Mouse (Mus musculus) urinary bladder, adult 18-20 months (tissue): ENCODE data around the gene Suz12.
"Not testable (repeated sequence)": the region's sequence is repeated elsewhere in the genome, so short reads cannot be mapped to it uniquely, and the experiment has no call there.

Experiments
- DNase-seq, 2 experiments: peaks; one replicate each; pipeline ENCODE4 v3.0.0; 2022; ENCODE audit warnings: low spot score in 2 of 2, mixed read lengths in 2 of 2

The Suz12 gene

DNA sequence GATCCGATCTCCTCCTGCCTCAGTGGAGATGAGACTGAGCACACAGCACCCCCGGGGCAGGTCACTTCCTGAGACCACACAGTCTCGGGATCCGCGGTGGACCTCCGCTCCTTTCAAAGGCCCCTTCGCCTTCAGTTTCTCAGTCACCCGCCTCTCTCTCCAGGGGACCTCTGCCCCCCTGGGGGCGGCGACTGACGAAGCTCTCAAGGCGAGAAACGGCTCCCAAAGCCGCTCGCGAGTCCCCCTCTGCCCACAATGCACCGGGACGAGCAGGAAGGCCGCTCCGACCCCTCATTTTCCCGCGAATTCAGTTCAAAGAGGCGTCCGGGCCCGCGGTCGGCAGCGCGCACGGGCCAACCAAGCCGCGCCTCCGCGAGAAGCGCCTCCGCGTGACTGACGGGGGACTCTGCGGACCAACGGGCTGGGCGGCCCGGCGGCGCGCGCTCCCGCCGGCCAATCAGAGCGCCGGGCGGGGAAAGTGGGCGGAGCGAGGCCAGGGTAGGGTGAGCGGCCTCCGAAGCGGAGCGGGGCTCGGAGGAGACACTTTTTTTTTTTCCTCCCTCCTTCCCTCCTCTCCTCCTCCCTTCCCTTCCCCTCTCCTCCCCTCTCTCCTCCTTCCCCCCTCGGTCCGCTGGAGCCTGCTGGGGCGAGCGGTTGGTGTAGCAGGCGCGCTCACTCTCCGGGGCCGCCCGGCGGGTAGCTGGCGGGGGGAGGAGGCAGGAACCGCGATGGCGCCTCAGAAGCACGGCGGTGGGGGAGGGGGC, at the start of gene Suz12:
Gene Suz12 (plus strand): TSS at position 515 of the 764 bp plus-strand sequence.
- DNase-seq = peak; percentile 74 to 90

DNA sequence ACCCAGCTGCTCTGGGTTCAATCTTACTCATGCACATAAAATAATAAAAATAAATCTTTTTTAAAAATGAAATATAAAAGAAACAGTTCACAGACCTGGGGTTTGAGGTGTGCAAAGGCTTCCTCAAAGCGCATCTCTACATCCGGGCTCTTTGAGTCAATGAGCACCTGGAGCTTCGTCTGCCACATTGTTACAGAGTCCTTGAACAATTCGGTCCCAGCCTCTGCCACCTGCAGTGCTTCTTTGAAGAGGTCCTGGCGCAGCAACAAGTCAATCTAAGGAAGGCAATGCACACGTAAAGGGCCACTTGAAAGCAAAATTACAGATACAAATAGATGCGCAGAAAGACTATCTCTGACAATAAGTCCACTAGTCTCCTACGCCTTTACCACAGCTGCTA, 49.8 kb upstream of the Suz12 start:
- DNase-seq = no peak

DNA sequence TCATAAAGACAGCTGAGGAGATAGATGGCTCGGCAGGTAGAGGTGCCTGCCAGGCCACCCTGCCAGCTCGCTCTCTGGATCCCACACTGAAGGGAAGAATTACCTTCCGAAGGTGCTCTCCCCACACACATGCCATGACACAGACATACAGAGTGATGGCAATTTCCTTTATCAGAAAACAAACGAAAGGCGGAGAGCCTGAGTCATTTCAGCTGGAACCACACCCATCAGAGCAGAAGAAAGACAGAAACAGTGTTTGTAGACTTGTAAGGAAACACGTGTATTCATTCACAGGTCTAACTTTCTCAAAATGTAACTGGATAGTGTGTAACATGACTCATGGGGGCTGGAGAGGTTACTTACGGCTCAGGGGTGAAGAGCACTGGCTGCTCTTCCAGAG, 49.3 kb upstream of the Suz12 start:
- DNase-seq = no peak

DNA sequence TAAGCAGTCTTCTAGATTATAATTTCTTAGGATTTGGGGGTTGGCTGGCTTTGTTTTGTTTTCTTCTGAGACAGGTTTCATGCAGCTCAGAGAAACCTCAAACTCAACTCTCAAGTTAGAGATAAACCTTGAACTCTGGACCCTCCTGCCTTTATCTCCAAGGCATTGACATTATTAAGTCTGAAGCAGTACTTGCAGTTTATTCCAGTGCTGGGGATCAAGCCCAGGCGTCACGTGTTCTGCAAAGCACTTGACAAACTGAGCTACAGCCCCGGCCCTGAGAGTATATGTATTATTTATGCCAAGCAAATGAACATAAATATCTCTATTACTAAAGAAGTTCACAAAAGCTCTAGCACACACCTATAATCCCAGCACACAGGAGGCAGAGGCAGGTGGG, 45.6 kb upstream of the Suz12 start:
- no peak for DNase-seq

DNA sequence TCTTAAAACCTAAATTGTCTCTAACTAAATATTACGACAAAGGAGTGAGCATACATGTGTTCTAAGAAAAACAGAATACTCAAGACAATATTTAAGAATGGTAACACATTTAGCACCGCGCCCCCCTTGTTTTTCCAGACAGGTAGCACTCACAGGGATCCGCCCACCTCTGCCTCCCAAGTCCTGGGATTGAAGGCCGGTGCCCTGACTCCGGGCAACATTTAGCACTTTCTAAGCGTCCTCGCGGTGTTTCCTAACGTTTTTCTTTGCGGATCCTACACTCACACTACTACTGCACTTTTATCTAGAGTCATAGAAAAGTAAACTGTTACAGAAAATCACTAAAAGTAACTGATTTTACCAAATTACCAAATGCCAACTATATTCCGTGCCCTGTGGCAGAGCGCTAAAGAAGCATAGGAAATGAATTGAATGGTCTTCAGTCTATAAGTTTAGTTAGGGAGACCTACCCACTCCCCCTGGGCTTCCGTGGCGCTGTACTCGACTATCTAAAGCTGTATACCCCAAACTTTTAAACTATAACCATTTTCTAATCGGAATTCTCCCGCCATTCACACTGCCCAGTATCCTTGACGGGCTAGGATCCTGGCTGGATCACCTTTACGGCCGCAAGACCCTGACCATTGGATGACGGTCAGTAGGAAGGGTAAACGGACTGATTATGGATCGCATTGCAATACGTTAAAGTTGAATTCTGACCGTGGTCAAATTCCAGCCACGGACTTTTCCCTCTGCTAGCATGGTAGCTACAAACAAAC, 31.4 kb upstream of the Suz12 start:
- no peak for DNase-seq

DNA sequence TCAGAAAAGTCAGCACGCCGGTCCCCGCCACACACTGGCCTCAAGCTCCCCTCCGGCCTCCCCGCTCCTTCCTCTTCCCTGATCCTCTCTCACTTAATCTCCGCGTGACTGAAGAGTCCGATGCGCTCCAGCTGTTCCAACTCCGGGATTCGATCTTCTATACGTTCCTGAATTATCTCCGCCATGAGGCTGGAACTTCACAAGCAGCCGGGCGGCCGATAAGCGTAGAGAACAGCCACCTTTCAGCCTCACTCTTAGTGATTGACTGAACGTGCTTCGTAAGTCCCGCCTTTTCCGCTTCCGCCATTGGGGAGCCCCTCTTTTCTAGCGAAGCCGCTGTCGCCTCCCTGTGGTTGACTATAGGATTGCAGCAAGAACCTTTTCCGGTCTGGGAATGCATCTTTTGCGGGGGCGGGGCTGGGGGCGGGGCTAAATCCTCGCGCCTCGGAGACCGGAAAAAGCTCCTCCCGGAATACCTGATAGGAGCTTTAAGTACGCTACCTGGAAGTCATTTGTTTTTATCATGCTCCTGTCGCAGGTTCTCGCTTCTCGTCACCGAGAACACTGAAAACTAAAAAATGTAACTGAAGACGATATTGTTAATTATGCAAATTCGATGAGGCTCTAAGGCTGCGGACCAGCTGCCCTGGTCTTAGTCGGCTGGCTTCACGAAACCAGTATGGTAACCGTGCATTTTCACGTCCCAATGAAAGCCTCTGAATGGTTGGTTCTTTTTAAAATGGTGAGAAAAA, 30.6 kb upstream of the Suz12 start, which contains the start of gene Utp6:
Gene Utp6 (minus strand): TSS at position 266 of the 752 bp plus-strand sequence.
- peak; percentile 96 to 97 for DNase-seq

DNA sequence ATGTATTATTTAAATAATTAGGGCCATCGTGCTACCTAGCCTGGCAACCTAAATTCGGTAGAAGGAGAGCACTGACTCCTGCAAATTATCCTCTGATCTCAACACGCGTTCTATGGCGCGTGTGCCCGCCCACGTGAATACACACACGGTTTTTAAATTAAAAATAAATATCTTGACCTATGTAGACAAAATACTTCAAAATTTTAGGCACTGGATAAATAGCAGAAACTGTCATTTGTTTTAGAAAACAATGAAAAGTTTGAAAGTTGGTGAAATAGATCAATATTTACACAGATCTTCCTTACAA, 30.1 kb upstream of the Suz12 start:
- DNase-seq = no peak

DNA sequence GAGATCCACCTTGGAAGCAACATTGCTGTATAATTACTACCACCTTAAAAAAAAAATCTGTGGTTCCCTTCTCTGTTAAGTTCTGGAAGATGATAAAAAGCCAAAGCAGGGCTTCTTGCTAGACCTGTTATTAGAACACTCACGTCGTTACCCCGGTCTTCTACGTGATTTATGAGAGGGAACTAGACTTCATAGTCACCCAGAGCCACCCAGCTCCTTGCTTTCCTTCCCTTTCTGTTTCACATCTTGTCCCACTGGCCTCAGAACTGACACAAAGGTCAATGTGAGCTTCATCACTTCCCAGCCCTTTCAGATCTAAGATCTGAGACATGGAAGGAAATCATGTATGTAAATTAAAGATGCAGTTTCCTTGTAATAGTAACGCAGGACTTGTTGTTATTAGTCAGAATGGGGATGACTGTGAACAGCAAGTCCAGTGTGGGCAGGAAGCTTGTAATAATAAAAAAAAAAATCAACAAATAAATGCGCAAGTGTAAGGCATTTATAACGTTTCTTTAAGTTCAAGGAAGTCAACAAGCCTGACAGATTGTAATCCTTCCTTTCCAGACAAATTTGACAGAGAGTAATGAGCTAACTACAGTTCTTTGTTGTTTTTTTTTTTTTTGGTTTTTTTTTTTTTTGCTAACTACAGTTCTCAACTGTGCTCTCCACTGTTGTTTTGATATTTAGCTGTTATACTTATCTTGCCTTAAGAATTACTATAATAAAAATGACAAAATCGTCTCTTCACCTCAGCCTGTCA, 29.5 kb upstream of the Suz12 start:
- DNase-seq = peak in 1 of 2 experiments; percentile 6

DNA sequence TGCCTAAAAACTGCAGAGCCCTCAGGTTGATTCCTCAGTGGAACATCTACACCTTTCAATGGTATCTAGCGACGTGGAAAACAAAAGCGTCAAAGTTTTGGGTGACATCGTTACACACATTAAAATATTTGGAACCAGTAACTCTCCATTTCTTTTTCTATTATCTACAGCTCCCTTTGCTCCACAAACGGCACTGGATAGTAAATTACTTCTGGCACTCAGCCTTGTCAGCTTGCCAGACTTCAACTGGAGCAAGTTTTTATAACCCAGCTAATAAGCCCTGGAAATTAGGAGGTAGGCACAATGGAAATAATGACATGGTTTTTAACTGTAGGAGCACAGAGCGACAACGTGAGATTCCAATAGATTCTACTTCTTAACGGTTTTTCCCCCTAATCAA, 27.0 kb upstream of the Suz12 start:
- DNase-seq = no peak

DNA sequence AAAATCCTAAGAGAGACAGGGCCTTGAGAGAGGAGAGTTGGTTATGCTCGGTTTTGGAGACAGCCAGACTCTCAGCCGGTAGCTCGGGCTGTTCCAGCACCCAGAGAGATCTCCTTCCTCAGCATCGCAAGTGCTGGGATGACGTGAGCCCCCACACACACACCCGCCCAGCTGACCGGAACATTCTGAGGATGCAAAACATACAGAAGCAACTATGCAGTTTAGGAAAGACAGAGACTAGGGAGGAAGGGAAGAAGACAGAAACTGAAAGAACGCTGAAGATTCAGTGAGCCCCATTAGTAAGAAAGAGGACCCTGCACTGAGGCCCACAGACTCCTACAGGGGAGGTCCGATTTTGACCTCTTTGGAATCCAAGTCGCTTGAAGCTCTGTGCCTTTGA, 25.2 kb upstream of the Suz12 start:
- no peak for DNase-seq

DNA sequence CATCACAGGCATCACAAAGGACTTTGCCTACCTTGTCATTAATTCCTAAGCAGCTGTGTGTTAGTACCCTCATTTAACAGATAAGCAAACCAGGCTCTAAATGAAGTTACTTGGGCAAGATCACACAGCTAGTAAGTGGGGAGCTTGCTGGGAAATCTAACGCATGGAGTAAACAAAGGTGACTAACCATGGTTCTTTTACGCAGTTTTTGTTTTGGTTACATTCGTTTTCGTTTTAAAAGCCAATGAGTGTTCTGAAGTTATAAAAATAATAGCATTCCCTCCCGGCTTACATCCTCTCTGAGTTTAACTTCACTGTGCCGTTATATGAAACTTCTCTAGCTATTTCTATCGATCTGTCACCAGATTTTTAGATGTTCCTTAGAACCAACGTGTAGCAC, 19.8 kb upstream of the Suz12 start:
- no peak for DNase-seq

DNA sequence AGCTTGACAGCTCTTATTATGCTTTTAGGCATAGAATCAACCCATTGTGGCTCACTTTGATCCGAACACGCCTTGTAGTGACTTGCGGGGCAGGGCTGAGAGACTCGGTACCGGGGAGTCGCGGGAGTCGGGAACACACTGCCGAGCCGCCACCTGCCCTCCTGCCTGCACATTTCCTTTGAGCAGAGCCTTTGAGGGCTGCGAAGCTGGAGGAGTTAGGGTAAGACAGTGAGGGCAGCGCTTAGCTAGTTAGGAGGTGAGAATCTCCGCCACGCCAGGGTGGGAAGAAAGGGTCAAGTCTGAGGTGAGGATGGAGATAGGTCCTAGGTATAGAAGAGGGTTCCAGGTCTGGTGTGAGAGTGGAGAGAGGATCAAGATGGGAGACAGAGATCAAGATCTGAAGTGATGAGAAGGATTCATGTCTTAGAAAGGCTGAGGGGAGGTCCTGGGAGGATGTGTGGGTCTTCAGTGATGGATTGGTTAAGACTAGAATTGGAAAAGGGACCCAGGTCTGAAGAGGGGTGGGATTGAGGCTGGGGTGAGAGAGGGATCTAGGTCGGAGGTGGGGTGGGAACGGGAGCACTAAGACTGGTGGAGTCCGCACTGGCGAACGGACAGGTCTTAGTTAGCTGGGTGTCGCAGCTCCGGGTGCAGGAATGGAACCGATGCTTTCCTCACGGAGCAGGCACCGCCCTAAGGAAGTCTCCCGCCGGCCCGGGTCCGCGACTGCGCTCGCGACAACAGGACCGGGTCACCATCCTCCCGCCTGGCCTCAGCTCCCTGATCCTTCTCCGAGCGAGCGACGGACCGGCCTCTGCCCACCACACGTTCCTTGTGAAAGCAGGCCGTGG, 19.1 kb upstream of the Suz12 start:
- DNase-seq = peak in 1 of 2 experiments; percentile 28

DNA sequence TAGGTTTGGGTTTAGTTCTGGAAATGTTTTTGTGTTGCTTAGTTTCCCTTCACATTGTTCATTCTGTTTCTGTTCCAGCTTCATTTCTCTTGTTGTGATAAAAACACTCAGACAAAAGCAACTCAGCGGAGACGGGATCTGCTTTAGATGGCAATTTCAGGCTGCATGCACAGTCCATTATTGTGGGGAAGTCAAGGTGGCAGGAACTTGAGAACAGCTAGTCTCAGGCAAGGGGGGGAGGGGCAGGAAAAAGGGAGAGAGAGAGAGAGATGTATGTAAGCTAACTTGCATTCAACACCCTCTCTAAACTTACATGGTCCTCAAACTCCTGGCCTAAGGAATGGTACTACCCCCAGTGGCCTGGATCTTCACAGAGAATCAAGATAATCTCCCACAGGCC, 17.5 kb upstream of the Suz12 start:
- DNase-seq = no peak

DNA sequence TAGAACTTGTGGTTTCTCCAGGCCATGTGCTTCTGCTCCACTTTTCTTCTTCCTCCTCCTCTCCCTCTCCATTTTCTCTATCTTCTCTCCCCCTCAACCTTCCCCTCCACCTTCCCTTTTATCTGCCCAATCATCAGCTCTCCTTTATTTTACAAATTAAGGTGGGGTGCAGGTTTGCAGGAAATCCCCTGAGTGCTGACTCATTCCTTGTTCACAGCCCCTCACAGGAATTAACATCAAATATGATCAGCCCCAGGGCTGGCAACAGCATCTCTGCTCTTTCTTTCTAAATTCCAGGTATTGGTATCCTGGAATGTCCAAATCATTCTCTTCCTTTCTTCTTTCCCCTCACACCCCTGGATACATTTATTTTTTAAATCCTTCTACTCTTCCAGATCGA, 16.7 kb upstream of the Suz12 start:
- no peak for DNase-seq

DNA sequence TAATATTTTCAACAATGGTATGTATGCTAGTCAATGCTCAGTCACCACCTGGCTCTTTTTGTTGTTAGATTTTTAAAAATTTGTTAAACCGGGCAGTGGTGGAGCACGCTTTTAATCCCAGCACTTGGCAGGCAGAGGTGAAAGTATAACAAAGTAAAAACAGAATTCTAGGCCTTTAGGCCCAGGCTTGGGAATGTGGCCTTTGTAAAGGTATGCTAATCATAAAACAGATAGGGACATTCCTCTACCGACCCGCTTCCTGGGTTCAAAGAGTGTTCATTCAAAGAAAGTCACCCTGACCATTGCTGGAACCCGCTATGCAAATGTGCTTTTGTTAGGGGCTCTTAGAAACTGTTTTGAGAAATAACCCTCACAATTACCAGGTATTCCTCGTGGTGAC, 16.3 kb upstream of the Suz12 start:
- not testable (repeated sequence) for DNase-seq

DNA sequence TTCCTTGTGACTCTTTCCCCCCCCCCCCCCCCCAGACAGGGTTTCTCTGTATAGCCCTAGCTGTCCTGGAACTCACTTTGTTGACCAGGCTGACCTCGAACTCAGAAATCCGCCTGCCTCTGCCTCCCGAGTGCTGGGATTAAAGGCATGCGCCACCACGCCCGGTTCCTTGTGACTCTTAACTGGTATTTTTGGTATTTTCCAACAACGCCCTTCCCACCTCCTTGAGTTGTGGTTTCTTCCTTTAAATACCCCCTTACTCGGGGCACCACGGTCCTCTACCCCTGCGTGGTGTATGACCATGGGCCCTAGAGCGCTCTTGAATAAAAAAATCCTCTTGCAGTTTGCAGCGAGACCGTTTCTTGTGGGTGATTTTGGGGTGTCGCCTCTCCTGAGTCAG, 15.8 kb upstream of the Suz12 start:
- not testable (repeated sequence) for DNase-seq

DNA sequence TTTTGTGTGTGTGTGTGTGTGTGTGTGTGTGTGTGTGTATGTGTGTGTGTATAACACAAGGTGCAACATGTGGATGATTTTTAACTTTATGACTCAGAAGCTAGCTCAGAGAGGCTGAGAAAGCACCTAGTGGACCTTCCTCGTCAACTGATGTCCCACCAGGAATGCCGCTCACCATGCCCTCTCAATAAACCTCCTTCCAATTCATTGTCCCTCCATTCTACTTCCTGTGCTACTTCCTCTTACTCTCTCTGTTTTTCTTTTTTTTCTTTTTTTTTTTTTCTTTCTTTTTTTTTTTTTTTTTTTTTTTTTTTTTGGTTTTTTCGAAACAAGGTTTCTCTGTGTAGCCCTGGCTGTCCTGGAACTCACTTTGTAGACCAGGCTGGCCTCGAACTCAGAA, 15.2 kb upstream of the Suz12 start:
- not testable (repeated sequence) for DNase-seq

DNA sequence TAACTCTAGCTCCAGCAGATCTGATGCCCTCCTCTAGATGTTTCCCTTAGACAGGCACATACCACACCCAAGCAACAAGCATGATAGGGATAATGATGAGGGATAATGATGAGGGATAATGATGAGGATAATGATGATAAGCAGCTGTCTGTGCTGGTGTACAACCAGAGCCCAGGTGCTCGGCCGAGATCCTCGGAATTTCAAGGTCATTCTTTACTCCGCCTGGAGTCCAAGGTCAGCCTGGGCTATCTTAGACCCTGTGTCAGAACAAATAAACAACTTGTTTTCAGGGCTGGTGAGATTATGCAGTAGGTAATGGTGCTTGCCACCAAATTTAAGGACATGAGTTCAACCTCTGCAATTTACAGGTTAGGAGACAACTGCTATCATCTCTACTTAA, 6.0 kb upstream of the Suz12 start:
- DNase-seq = no peak

DNA sequence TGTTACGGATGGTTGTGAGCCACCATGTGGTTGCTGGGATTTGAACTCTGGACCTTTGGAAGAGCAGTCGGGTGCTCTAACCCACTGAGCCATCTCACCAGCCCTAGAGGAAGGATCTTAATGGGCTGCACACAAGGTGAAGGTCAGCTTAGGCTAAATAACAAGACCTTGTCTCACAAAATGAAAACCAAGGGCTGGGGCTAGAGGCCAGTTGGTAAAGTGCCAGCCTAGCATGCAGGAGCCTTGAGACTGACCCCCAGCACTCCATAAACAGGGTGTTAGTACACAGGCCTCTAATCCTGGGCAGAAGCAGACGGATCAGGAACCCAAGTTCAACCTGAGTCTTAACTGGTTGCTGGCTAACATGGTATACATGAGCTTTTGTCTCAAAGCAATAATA, 5.0 kb upstream of the Suz12 start:
- DNase-seq = no peak

DNA sequence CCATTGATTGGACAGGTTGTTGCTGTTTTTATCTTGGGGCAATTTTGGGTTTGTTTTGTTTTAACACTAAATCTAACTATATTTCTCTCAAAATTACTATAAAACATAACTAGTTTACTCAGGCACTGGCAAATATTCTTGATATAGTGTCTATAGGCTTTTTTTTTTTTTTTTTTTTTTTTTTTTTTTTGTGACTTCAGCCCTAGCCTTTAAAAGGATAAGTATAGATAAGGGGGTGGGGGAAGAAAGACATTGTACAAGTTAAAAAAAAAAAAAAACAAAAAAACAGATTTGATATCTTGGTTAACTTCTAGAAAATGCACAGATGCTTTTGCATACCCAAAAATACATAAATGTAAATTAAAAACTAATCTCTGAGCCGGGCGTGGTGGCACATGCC, 2.8 kb upstream of the Suz12 start:
- DNase-seq = no peak

DNA sequence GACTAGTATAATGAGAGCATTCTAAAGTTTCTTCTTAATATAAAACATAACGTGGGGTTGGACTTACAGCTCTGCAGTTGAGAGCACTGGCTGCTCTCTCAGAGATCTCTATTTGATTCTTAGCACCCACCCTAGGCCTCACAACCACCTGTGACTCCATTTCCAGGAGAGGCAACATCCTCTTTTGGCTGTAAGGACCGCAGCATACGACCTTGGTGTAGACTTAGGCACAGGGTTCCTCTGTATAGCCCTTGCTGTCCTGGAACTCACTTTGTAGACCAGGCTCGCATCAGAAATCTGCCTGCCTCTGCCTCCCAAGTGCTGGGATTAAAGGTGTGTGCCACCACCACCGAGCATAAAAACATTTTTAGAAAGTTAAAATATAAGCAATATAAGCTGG, 1.3 kb upstream of the Suz12 start:
- DNase-seq = no peak
